Mouse (Mus musculus) retina, embryonic 14.5 days (tissue): ENCODE results near the gene Prkd3.

ENCODE experiments used
- DNase-seq: peaks from one replicate; pipeline ENCODE4 v3.0.0-alpha.2; 2015; ENCODE audit warnings: low spot score

Gene Prkd3

DNA sequence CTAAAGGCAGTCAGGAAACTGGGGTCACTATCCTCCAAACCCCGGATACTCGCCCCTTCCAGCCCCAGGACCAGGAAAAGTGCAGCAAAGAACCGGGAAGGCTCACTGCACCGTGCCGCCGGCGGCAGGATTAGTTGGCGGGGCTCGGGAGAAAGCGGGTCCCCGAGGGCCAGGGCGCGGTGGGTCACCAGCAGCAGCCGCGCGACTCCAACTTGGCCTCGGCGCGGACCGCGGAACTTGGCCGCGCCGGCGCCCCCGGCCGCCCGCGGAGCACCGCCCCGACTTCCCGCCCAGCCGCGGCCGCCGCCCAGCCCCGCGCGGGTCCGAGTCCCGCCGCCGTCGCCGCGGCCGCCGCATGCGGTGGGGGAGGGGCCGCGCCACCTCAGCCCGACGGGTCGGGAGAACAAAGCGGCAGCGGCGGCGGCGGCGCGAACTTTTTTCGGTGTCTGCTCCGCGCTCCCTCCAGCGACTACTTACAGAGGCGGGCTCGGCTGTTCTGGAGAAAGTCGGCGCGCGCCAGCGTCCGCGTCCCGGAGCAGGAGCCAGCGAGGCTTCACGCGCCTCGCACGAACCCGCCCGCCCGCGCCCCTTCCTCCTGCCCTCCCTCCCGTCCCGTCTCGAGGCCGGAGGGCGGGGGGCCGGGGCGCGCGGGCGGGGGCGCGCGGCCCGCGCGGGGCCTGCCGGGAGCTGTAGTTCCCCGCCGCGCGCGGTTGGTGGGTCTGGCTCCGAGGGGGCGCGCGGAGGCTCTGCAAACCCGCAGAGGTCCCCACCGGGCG, at the start of gene Prkd3:
Prkd3 (minus strand) TSS at position 609 of the 776 bp plus-strand sequence.
- DNase-seq: peak; percentile 78

DNA sequence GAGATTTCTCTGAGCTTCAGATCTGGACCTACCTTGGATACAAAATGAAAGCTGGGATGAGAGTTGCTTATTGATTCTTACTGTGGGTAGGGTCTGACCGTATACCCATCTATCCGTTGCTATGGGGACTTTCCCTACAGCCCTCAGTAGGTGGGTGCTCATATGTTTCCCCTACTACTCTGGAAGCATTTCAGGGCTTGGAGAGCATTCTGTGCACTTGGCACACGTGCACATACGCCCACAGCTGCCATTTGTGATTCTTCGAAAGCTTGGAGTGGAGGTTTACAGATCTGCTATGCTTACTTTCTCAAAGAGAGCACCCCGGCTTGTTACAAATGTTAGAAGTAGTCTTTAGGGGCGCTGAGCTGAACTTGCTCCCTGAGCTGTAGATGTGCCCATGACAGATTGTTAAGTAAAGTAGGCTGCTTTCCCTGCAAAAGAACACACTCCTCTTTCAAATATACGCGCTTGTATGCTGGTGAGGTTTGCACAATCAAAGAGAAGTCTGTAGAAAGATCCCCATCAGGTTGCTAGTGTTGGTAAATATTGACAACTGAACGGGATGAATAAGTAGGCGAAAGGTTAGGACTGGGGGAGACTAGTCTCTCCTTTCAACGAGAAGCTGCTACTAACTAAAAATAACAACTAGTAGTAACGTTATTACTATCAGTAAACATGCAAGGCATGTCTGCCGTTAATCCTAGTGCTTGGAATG, 49.3 kb upstream of the Prkd3 start:
- no peak for DNase-seq

DNA sequence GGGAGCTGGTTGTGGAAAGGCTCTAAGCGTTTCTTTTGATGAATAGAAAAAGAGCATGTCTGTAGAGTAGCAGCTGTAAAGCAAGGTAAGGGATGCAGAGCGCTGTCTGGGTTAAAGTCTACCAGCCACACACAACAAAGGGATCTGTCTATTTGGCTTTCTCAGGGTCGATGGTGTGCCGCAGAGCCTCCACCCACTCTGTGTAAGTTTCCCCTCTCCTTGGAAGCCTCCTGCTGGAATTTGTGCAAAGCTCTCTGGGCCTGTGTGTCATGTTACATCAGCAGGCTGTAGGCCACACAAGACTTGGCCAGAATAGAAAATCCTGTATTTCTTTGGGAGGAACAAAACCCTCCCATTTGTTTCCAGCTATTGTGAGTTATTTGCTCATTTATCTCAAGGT, 48.4 kb upstream of the Prkd3 start:
- DNase-seq: no peak

DNA sequence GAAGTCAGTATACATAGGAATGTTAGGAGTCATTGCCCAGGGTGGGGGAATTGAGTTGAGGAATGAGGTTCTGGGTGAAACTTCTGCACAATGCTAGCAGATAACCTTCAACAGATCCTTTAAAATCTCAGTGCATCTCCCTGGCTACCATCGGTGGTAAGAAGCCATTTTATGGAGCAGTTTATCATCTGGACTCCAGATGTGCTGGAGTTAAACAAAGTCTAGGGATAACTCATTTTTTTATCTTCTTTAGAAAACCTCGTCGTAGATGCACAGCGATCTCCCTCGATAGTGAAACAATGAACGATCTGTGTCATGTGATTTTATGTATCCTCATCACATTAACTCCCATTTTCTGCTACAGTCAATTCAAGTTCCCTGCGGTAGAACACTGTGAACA, 48.0 kb upstream of the Prkd3 start:
- no peak for DNase-seq

DNA sequence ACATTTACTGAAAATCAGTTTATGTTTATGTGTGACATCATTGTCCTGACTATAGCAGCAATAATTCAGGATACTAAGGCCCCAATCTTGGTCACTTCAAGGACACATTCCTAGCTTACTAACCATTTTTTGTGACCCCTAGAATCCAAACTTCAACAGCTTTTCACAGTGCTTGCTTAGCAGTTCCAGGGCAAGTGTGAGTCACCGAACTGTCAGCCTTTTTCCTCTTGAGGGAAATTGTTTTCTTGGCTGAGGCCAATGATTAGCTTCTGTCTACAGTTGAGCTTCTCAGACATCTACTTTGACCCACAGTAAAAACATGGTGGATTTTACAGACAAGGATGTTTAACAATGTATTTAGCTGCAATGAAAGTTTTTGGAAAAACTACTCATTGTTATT, 43.6 kb upstream of the Prkd3 start:
- DNase-seq: no peak

DNA sequence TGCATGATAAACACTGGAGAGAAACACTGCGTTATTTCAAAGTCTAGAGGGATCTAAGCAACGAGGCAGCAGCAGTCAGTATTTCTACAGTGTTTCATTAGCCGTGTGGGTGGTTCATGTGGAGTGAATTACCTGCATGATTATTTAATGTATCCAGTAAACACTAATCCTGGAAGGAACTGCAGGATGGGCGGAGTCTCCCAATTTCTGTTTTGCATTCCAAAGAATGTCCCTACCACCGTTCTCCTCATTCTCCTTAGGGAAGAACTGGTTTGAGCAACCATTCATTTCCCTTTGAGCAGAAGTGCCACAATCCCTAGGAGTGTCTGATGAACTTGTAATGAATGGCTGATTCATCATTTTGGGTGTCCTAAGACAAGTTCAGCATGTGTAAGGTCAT, 39.6 kb upstream of the Prkd3 start:
- no peak for DNase-seq

DNA sequence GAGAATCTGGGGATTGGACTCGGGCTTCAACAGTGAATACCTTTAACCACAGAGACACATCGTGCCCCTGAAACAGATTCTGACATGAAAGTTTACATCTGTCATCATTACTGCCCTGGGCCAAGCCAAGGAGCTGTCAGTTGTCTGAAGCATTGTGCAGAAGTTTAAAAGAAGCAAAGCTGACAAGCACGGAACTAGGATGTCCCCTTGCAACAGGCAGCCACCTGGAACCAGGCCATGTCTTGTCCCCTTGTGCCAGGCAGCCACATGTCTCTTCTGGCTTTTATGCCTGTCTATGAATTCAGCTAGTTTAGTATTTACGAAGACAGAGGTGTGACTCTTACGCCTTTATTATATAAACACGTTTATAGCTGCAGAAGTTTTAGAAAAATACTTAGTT, 37.7 kb upstream of the Prkd3 start:
- DNase-seq: no peak

DNA sequence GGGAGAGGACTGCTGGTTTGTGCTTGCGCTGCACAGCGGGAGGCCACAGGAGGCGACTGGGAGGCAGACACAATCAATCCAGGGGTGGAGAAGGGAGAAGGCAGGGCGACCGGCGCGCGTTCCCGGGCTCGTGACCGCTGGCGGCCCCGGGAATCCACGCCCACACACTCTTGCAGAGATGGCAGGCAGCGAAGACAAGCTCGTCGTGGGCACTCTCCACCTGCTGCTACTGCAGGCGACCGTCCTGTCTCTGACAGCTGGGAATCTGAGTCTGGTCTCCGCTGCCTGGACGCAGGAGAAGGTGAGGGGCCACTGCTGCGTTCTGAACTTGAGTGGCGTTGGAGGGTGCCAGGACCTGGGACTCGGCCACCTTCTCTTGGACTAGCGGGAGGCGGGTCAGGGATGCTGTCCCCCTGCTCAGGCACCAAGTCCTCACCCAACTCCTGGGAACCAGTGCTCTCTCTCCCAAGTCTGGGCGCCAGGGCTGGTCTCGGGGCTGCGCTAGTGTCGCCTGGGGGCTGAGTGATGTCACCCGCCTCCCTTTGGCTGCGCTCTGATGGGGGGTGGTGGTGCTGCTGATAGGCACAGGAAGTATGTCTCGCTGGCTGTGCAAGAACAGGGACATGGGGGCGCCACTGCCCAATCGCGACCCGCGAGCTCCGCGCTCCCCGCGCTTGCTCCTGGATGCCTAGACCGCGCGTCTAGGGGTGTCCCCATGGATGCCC, 31.6 kb upstream of the Prkd3 start:
- DNase-seq: peak; percentile 64

DNA sequence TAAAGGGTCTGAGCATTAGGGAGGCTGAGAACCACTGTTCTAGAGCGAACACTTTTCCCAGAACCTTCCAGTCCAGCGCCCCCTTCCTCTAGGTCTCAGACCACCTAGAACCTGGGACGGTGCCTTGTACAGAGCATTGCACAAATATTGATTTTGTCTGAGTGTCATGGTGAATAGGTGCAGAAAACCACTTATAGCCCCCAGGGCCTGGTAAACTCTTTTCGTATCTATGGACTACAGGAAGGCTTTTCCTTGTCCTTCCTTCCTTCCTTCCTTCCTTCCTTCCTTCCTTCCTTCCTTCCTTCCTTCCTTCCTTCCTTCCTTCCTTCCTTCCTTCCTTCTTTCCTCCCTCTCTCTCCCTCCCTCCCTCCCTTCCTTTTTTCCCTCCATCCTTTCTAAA, 31.0 kb upstream of the Prkd3 start, which contains the start of gene Qpct:
Qpct (plus strand) TSS at position 301 of the 400 bp plus-strand sequence.
- DNase-seq: no peak

DNA sequence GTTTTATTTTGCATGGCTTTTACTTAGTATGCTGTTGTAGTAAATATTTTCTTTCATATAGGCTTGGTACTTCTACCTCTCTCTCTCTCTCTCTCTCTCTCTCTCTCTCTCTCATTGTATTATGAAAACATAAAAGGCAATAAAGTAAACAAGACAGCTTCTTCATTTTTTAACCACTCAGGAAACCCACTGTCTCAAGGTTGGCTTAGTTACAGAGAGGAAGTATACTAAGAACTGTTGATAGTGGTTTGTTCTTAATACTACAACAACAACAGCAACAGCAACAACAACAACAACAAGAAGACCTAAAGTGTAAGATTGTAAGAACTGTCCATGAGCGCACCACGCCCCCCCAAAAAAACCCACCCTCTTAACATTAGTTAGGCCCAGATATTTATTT, 23.1 kb upstream of the Prkd3 start:
- no peak for DNase-seq

DNA sequence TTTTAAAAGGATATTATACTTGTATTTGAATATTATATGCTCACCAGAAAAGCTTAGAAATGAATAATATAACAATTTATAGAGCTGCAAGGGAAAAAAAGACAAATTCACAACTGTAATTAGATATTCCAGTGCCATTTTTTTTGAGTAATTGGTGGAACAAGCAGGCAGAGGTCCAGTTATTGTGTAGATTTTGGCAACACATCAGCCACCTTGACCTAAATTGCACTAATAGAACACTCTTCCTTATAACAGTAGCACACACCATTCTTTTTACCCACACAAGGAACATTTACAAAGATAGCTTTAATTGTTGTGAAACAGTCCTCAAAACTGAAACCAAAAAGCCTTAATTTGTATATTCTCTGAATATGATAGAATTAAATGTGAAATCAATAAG, 19.0 kb upstream of the Prkd3 start:
- DNase-seq: peak; percentile 51

DNA sequence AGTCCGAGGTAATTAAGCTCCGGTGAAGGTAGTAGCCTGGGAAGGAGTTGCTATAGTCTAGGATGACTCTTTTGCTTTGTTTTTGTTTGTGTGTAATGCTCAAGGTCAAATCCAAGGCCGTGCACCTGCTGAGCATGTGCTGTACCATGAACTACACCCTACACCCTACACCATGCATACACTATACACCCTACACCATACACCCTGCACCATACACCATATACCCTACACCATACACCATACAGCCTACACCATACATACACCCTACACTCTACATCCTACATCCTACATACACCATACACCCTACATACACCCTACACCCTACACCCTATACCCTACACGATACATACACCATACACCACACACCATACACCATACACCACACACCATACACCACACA, 12.2 kb upstream of the Prkd3 start:
- DNase-seq: no peak

DNA sequence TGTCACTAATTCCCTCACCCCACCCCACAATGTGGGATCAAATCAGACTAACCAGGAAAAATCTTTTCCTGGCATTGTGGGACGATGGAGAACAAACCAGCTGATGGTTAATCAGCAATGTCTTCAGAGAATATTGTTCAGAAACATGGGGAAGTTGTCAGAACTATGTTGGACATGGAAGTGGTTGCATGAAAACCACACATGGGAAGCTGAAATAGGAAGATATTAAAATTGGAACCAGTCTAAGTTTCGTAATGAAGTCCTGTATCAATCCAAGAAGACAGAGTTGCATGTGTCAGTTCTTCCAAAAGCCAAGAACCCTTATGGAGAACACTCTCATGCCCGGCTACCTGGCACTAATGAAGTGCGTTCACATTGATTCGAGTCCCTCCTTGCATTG, 11.0 kb upstream of the Prkd3 start:
- no peak for DNase-seq

DNA sequence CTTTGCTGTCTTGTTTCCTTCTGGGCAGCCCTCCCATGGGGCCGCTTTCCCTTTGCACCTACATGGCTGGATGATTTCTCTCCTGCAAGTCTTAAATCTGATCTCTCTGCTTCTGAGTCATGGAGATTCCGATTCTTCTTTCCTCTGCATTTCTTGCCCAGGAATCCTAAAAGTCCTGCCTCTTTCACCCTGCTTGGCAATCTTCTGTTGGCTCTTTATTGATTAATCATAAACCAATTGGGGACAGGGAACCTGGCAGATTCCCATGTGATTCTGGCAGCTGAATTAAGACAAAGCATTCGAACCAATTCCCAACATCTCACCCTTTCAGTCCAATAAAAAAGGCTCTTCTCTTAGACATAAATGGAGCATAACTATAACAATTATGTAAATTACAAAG, 8.6 kb upstream of the Prkd3 start:
- no peak for DNase-seq

DNA sequence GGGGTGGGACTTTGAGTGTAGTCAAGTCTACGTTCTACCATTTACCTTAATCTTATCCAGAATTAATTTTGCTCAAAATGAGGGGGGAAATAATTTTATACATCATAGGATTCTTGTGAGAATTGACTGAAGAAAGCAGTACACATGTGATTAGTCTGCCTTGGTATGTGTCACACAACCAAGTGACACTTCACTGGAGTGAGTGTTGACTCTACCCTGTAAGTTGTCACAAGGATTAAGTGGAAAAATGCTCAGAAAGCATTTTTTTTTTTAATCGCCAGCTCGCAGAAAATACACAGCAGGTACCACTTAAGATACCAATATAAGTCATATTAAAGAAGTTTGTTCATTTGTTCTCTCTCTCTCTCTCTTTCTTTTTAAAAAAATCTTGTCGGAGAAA, 3.9 kb upstream of the Prkd3 start:
- DNase-seq: no peak

DNA sequence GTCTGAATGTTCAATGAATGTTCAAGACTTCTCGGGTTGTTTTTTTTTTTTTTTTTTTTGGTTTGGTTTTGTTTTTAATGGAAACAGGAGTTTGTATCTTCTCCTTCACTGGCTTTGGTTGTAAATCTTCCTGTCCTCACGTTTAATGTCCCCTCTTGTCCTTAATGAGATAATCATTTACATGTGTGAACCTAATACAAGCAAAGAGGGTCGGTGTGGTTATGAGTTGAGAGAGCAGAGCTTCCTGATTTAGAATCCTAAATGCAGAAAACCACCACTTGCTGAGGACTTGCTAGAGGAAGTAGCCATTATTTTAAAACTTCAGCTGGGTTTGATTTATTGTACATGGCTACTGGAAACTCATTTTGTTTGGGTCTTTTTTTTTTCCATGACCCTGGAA, 2.1 kb upstream of the Prkd3 start:
- no peak for DNase-seq

DNA sequence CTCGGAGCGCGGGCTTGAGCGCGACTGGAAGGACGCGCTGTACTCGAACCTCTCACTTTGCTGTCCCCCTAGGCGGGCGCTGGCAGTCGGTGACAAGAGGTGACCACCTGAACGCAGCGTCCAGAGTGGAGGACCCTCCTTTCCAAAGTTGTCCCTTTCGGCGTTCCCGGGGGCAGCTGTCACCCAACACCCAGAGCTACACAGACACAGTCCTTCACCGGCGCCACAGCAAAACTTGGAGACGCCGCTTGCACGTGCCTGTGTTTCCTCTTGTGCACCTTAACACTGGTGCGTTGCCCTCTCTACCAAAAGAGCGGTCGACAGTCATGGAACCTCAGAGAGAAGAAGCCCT, 344 bp upstream of the Prkd3 start:
- no peak for DNase-seq

DNA sequence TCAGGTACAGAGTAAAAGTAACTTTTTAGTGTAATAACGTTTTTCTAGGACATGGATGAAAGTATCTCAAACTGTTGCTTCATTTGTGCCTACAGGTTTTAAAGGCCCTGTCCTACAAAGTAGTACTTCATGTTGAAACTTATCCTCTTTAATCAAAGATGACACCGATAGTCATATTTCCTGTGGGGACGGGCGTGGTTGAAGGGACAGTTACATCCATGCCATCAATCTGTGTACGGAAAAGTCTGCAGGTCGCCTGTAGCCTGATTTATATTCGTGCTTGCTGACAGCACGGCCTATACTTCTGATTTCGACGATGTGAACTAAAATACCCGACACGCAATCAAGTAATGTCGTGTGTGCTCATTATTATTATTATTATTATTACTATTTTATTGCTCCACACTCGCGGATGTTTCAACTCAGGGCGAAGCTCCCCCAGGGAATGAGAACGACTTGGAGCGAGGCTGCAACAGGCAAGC, 849 bp downstream of the Prkd3 start:
- peak; percentile 50 for DNase-seq

DNA sequence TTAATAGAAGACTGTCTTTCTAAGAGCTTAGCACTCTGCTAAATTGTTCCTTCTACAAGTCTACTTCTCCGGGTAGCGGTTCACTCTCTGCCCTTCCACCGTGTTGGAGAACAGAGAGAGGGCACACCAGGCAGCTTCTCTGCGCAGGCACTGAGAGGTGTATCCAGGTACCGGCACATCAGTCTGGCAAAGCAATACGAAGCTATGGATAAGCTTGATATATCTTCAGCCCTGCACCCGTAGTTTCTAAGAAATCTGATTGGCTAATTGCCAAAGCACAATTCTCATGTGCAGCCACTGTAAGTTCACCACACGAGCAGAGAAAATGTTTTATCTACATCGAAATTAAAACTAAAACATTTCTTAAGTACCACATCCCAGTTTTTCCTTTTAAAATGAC, 2.2 kb downstream of the Prkd3 start:
- no peak for DNase-seq

DNA sequence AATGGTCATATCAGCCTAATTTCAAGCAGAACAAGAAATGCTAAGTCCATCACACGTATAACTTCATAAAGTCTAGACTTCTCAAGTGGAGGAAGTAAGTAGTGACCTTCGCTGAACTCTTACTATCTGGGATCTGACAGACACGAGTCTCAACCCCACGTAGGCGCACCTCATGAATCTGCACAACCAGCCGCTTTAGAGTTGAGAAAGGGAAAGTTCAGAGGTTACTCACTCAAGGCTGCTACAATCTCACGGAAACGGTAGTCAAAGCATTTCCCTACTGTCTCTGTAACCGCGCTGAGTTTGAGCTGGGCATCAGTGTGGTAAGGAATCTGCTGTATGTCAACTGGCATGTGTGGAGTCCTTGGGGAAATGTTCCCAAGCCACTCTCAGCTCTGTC, 4.8 kb downstream of the Prkd3 start:
- DNase-seq: no peak

DNA sequence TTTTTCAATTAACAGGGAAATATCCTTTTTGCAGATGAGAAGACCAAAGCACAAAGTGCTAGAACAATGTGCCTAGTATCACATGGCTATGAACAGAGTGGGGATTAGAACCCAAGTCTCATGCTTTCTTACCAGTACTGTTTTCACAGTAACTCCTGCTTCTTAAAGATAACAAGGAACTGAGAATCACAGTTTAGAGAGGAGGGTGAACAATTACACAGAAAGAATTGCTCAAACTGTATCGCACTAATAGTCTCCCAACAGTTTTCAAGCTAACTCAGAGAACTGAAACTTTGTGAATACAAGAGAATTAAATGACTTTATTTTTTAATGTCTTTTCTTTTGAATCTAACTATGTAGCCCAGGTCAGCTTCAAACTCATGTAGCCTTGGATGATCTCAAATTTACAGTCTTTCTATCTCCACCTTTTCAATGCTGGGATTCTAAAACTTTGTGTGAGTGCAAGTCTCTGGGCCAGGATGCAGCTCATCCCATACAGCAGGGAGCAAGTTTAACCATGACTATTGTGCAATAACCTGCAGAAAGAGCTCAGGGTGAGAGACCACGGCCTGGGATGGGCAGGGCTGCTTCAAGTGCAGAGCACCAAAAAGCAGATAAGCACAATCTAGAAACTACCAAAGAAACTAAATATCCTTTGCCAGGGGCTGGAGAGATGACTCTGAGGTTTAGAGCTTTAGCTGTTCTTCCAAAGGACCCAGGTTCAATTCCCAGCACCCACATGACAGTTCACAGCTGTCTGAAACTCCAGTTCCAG, 5.5 kb downstream of the Prkd3 start:
- no peak for DNase-seq

DNA sequence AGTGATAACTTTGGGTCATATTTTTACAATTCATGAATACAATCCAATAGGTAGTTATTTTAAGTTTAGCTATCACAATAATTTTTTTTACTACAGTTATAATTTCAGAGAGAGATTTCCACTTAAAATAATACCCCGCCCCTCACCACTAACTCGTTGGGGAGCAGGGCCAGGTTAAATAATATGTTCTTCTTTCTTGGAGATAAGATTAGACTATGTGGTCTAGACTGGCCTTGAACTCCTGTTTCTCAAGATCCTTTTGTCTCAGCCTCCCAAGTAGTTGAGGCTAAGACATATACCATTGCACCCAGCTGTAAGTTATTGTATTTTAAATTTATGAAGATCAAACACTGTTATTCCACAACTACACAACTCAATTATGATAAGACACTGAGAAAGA, 7.0 kb downstream of the Prkd3 start:
- no peak for DNase-seq
